Mouse (Mus musculus) cerebellum, adult 18-20 months (tissue): ENCODE measurements around the gene Actr6.
A peak's percentile ranks its signal among the peaks of the same experiment; 100 is the strongest.

Experiments
- DNase-seq, 2 experiments: peaks; one replicate each; pipeline ENCODE4 v3.0.0; 2021

Gene Actr6

DNA sequence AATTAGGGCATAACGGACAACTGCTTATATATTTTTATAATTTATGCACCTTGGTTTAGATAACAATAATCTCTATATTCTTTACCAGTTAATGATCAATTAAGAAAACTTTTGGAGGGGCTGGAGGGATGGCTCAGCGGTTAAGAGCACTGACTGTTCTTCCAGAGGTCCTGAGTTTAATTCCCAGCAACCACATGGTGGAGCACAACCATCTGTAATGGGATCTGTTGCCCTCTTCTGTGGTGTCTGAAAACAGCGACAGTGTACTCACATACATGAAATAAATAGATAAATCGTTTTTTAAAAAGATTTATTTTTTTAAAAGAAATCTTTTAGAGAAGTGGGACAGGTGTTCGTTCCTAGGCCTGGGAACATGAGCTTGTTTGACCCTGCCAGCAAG lies 5.0 kb upstream of the Actr6 start:
- no peak for DNase-seq

- DNase-seq: no peak
These were observed 754 bp downstream of the Actr6 start for GRCm38 (mm10) chr10:89731341-89731740.

DNA sequence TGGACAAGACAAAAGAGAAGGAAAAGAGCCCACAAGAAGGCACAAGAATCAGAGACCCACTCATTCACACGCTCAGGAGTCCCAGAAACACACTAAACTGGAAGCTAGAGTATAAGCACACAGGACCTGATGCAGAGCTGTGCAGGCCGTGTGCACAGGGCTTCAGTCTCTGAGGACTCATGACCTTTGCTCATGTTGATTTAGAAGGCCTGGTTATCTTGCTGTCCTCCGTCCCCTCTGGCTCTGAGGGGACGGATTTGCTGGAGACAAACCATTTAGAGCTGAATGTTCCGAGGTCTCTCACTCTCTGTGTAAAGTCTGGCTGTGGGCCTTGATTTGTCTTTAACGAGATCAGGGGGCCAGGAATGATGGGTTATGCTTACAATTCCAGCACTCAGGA lies 1.7 kb downstream of the Actr6 start:
- no peak for DNase-seq

GRCm38 (mm10) chr10:89722247-89723195 lies 9.6 kb downstream of the Actr6 start:
- no peak for DNase-seq

GRCm38 (mm10) chr10:89720796-89721195 lies 11.3 kb downstream of the Actr6 start:
- DNase-seq: no peak

- DNase-seq: no peak
These were observed 11.8 kb downstream of the Actr6 start for GRCm38 (mm10) chr10:89720252-89720651.

DNA sequence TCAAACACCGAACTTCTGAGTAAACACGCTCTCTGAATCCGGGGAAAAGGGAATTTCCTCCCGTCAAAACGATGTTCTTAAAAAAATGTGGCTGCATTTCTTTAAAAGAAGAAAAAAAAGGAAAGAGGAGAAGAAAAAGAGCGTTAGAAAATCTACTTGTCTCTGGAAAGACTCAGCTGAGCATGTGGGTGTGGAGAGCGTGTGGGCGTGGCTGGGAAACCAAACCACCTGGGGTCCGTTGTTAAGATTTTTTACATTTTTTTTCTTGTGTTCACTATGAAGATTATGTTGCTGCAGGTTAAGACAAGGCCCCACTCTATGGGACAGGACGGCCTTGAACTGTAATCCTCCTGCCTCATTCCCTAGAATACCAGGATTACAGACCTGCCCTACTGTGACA lies 17.2 kb downstream of the Actr6 start:
- no peak for DNase-seq

DNA sequence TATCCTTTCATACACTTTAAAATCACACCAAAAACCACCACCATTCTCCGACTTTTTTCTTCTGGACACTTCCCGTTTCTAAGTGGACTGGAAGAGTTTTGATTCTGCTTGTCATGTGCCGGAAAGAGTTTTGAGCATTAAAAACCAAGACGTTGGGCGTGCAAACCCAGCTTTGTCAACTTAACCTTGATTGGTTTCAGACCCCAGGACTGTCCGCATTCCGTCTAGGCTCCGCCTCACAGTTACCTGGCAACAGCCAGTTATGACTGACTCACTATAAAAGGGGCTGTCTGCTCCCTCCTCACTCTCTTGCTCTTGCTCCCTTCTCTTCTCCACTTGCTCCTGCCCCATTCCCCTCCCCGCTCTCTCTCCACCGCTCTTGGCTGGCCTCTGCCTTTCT lies 23.4 kb downstream of the Actr6 start:
- no peak for DNase-seq

- no peak for DNase-seq
These were observed 24.7 kb downstream of the Actr6 start for GRCm38 (mm10) chr10:89707397-89707796.

GRCm38 (mm10) chr10:89703042-89703441 lies 29.1 kb downstream of the Actr6 start:
- DNase-seq: no peak

- no peak for DNase-seq
These were observed 34.1 kb downstream of the Actr6 start for GRCm38 (mm10) chr10:89697956-89698355.

GRCm38 (mm10) chr10:89696270-89696669 lies 35.8 kb downstream of the Actr6 start:
- peak in 1 of 2 experiments; percentile 10 for DNase-seq

DNA sequence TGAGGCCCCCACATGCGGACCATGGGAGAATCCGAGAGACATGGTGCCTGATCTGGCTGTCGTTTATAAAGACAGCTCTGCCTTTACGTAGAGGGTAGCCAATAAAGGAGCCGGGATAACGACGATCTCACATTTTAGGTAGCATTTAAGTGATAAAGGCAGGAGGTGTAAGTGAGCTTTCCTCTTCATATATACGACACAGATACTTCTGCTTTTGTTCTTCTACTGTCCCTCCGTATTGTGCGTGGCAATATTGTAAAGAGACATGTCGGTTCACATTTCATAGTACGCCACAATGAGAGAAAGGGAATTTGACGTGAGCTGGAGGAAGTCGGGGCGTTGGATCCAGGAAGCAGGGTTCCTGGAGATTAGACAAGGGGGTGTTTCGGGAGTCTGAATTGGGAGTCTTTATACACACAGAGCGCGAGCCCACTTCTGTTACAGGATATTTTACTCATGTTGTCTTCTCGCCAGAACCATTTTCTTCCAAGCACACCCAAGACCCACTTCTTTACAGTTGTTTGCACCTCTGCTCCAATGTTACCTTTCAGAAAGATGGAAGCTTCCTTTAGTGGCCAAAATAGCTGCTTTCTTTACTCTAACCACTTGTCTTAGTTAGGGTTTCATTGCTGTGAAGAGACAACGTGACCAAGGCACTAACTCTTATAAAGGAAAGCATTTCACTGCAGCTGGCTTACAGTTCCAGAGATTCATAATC lies 36.7 kb downstream of the Actr6 start:
- DNase-seq: no peak

DNA sequence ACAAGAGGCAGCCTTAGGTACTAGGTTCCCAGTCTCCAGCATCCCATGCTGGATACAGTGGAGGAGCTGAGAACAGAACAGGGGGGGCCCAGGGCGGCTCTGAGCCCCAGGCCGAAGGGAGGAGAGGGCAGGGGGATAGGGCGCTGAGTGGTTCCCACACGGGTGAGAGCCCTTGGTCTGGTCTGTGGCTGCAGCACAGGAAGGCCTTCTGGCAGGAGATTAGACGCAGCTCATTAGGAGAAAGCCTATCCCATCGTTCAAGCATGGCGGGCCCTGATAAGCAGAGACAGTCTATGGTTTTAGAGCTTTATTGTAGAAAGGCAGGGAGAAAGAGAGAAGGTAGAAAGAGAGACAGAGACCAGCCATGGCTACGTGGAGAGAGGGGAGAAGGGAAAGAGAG lies 42.1 kb downstream of the Actr6 start:
- DNase-seq: no peak

DNA sequence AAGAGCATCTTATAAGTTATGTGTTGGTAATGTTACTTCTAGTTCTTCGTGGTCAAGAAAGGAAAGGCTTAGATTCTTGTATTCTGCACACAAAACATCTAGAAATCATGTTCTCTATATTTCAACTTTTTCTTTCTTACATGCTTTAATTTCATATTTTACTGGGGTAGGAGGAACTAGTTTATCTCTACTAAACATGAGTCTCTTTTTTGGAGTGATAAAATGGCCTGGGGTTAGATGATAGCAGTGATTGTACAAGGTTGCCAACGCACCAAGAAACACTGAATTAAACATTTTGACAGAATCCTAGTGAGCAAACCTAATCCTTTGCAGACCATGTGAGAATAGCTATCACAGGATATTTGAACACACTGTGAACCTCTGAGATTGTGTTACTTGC lies 44.6 kb downstream of the Actr6 start:
- DNase-seq: no peak

GRCm38 (mm10) chr10:89686139-89686808 lies 45.8 kb downstream of the Actr6 start, which contains the start of gene Scyl2:
Scyl2 (minus strand) TSS chr10:89686285.
- DNase-seq: peak; percentile 98

DNA sequence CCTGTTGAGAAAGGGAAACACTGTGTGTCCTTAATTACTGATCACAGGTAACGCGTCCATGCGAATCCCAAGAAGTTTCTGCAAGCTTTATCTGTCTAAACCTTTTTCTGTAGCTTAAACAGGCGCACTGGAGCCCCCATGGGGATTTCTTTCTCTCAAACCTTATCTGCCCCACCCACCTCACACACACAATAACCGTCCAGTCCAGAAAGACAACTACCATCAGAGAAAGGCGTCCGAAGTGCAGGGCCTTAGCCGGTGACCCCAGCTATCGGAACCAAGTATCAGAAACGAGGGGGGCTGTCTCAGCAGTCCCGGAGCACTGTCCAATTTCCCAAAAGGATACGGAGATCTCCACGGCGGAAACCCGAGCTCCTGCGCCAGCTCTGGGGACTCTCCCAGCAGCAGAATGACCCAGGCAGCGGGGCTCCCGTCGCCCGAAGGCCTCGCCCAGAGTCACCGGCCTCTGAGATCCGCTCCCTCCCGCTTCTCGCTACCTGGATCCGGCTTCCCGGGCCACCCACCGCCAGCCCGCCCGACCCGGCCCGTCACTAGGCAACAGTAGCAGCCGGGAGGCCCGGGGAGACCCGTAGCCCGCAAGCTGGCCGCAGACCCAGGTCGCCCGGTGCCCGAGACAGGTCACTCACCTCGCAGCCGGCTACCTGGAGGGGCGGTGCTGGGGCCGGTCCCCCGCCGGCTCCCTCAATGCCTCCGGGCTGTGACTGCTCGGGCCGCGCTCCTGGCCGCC lies 46.5 kb downstream of the Actr6 start:
- DNase-seq: no peak

GRCm38 (mm10) chr10:89682961-89683360 lies 49.1 kb downstream of the Actr6 start:
- no peak for DNase-seq

- DNase-seq: no peak
These were observed 49.9 kb downstream of the Actr6 start for GRCm38 (mm10) chr10:89682157-89682556.

DNA sequence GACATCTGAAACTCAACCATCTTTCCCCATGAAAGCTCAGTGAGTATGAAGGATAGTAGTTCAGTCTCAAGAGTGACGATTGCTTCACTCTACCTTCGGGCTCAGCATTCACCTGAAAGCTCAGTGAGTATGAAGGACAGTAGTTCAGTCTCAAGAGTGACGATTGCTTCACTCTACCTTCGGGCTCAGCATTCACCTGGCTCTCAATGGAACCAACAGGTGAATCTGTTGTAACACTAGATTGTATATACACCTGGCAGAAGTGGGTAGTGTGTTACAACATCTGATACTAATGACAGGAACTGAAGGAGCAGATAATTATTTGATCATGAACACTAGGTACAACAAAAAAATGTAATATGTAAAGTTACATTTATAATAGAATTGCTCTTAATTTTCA lies 50.4 kb downstream of the Actr6 start:
- no peak for DNase-seq

DNA sequence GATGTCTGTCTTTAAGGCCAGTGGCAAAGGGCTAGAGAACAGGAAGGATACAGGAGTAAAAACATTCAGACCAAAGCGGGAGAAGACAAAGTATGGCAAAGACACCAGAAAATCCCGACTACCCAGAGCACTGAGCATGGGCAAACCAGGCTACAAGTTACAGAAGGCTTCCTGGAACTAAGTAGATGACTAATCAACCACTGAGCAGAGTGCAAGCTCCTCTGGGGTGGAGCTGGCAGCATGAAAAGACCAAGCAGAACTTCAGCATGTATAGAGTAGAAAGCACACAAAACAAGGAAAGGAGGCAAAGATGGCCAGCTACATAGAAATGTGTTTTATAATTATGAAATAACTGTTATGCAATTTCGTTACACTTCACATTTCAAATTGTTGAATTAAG lies 51.6 kb downstream of the Actr6 start:
- no peak for DNase-seq

DNA sequence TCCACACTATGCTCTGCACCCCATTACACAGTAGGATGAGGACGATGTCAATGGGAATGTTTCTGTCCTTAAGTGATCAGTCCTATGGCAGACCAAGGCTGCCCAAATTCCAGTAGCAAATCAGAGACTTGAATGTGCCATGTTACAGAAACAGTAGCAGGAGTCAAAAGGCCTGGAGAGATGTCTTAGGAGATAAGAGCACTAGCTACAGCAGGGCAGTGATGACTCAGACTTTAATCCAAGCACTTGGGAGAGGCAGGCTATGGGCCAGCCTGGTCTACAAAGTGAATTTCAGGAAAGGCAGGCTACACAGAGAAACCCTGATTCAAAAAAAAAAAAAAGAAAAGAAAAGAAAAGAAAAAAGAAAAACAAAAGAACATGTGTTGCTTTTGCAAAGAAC lies 52.6 kb downstream of the Actr6 start:
- no peak for DNase-seq

- no peak for DNase-seq
These were observed 54.0 kb downstream of the Actr6 start for GRCm38 (mm10) chr10:89678054-89678453.
